Mouse (Mus musculus): Measurements from ENCODE around the gene Rassf4. TPM values are rescaled to one million over a fixed set of nuclear protein-coding genes. Genes with fewer than 3 reads are reported as not detected.

Rassf4 gene
- not detected for polyA plus RNA-seq (2017; shearing (Covaris generic))

DNA sequence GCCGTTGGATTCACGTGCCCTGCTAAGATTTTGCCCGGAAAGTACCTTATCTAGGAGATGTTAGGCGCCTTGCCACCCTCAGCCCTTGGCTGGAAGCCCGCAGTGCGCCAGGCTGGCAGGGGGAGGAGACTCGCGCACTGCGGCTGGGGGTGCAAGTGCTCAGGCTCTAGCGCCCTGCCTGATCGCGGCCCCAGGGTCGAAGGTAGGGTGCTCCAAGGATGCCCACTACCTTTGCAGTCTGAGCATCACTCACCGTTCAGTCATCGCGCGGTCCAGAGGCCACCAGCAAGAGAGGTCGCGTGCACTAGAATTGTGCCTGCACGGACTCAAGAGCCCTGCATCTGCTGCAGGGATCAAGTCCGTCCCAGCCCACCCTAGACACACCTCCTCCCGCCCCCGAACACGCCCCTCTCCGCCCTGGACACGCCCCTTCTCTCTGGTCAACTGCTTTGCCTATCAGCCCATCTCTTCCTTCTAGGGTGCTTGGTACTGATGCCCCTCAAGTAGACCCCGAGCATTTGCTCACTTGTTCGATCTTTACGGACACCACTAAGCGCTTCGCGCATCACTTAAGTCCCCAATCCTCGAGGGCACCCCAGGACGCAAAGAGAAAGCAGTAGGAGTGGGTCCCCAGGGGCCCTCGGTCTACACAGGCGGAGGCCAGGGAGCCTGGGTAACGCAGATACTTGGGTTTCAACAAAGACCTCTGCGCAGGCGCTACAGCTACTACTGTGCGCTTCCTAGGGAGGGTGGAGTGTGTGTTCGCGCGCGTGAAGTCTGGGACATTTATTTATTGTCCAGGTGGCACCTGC lies at the start of gene Rassf4:
Gene Rassf4, minus strand, starts transcription at position 482 of the 812 bp plus-strand sequence.

DNA sequence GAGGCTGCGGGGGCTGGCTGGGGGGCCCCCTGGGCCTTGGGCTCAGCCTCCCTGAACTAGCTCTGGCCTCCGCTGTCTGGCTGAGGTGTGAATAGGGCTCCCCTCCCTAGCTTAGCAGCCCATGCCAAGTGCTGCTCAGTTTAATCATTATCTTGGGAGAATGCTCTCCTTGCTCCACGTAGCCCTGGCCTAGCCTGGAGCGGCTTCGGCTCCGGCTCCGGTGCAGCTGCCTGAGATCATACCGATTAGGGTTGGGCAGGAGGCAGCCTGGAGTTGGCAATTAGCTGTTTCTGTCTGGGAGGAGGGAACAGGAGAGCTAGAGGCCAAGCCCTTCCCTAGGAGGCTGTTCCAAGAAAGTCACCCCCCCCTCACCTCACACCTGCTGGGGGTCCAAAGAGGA lies 42.9 kb upstream of the Rassf4 start, which contains the start of gene Tmem72:
Gene Tmem72, minus strand, starts transcription at position 248 of the 400 bp plus-strand sequence.

DNA sequence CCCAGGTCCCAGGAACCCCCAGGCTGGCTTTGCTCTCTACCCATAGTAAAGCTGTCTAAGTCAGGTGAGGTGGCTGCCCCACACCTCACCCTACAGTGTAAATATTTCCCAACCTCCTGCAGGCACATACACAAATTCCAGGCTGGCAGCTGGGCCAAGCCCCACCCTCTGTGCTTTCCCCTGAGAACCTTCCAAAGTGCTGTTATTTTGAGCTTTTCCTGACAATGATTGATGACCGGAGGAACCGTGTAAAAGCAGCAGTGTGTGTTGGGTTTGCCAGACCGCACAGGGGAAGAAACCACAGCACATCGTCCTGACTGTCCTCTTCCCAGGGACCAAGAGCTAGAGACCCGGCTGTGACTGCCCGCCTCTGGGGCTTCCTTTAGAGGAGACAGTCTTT lies 23.3 kb downstream of the Rassf4 start, which contains the start of gene Depp1:
Gene Depp1, plus strand, starts transcription at position 204 of the 400 bp plus-strand sequence.

DNA sequence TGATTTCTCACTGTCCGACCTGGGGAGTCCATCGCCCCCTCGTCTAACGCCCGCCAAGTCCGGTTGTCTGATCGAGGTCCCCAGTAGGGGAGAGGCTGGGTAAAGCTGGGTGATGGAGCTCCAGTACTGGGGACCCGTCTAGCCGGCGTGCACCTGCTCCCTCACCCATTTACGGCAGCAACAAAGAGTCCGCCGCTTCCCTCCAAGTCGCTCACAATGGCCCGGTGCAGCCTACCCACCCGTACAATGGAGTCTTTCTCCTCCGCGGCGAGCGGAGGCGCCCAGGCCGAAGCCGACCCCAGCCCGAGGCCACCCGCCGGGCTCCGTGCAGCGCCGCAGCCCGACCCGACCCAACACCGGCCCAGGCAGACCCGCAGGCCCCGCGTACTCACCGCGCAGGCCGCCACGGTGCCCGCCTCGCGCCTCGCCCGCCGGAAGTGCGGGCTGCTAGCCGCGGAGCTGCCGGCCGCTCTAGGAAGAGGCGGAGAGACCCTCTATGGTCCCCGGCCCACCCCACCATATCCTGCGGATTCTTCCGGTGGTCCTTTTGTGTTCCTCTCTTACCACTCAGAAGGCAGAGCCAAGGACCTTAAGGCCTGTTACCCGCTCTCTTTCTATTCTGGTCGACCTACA lies 45.1 kb downstream of the Rassf4 start, which contains the start of gene Zfp422:
Gene Zfp422, minus strand, starts transcription at position 461 of the 633 bp plus-strand sequence.

DNA sequence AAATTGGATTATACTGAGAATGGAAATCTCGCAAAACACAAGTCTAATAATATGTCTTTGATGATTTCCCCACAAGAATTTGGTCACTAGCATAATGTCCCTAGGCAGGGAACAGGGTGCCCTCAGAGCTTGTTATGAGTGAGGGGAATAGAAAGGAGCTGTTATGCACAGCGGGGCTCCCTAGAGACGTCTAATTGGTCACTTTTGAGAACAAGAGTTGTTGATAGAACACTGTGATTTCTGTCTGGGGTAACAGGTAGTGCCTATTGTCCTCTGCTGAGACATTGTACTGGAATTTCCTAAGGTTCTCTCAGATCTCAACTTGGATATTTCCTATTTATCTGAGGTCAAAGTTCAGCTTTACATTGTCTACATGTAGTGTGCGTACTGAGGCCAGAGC lies 89.7 kb downstream of the Rassf4 start, which contains the start of gene Olfr215:
Gene Olfr215, minus strand, starts transcription at position 101 of the 400 bp plus-strand sequence.

Other genes starting within 250 kb of the Rassf4 start
- not detected for gene Alox5, start 212.8 kb downstream of the Rassf4 start, polyA plus RNA-seq (2017; shearing (Covaris generic))
- gene Olfr211, start 184.9 kb downstream of the Rassf4 start, polyA plus RNA-seq (2017; shearing (Covaris generic)): not detected
- gene Olfr212, start 167.4 kb downstream of the Rassf4 start, polyA plus RNA-seq (2017; shearing (Covaris generic)): not detected
- gene Olfr213, start 135.5 kb downstream of the Rassf4 start, polyA plus RNA-seq (2017; shearing (Covaris generic)): not detected
- not detected for gene Gm5580, start 122.8 kb downstream of the Rassf4 start, polyA plus RNA-seq (2017; shearing (Covaris generic))
- not detected for gene Olfr214, start 119.7 kb downstream of the Rassf4 start, polyA plus RNA-seq (2017; shearing (Covaris generic))
- gene Olfr215, start 89.8 kb downstream of the Rassf4 start, polyA plus RNA-seq (2017; shearing (Covaris generic)): 0.11 TPM
- gene Zfp422, start 45.0 kb downstream of the Rassf4 start, polyA plus RNA-seq (2017; shearing (Covaris generic)): 21.8 TPM
- gene Depp1, start 23.3 kb downstream of the Rassf4 start, polyA plus RNA-seq (2017; shearing (Covaris generic)): not detected
- 0.02 TPM for gene Tmem72, start 43.0 kb upstream of the Rassf4 start, polyA plus RNA-seq (2017; shearing (Covaris generic))

All from naive thymus-derived CD4-positive, alpha-beta T cell, adult 5 months (primary cell).